Mouse (Mus musculus): Measurements from ENCODE around the gene Fuom. TPM values are rescaled to one million over a fixed set of nuclear protein-coding genes. Genes with fewer than 3 reads are reported as not detected.

Fuom gene
- polyA plus RNA-seq, 1 experiment from 2014 or later = 33.0 TPM

DNA sequence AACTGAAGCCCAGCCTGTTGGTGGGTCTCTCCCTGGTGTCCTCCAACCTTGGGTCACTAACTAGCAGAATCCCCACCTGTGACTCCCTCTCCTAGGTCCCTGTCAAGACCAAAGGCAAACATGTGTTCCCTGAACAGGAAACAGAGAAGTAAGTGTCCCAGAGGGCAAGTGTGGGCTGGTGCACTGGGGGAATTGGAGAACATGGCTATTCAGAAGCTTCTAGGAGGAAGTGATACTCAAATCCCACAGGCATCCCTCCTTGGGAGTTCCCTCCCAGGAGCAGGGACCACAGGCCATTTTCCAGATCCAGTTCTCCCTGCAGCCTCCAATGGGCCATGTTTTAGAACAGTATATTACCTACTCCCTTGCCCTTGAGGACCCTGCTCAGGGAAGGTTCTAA, 6.2 kb downstream of the Fuom start:
- Histone ChIP-seq H3K36me3 (no peaks in the 10 kb centered on the region; the same call in 1 of the 2 replicates), H3K4me2 (no peak overlapping the region), H3K9ac (no peak overlapping the region), H3K9me3 (no peaks in the 10 kb centered on the region), H3K27me3 (no peaks in the 10 kb centered on the region), H3K27ac (replicated peaks) (no peak overlapping the region), H3K4me3 (no peak overlapping the region), H3K4me1 (replicated peaks) (peaks cover under 1% of the 10 kb centered on the region)
- no peak for ATAC-seq (ENCODE audit: low read depth)

DNA sequence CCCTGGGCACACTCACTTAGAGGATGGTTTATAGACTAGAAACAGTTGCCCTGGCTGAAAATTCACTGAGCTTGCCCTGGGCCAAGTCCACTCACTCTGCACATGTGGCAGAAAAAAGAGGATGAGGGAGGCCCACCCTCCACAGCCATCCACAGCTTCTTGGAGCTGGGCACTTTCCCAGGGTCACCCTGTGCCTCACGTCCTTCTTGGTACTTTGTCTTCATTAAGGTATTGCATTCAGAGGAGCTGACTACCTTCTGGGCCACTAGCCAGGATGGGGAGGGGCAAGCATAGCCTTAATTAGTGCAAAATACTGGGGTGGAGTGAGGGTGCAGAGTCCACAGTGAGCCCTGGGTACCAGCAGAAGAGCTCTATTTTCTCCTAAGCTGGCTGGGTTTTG, 6.7 kb downstream of the Fuom start:
- Histone ChIP-seq H3K27ac (replicated peaks) (no peak overlapping the region), H3K9ac (no peak overlapping the region), H3K36me3 (no peaks in the 10 kb centered on the region; the same call in 1 of the 2 replicates), H3K4me3 (no peak overlapping the region), H3K4me2 (no peak overlapping the region), H3K9me3 (no peaks in the 10 kb centered on the region), H3K27me3 (no peaks in the 10 kb centered on the region), H3K4me1 (replicated peaks) (no peaks in the 10 kb centered on the region)
- WGBS = 20% methylated on average over 1 of the region's 1 CpGs
- no peak for ATAC-seq (ENCODE audit: low read depth)

DNA sequence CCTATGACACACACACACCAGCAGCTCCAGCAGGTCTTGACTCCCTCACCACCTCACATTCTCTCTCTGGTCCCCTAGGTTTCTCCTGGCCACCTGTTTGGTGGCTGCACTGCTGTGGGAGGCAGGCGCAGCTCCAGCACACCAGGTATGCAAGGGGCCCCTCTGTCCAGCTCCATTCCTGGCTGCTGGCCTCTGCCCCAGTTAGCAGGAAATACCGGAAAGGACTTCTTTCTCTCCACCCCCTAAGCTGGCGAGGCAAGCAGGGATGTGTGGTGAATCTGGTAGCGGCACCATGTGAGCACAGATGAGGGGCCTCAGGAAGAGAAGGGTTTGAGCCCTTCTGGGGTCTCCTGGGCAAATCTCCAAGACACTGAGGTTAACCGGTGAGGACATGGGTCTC, 7.3 kb downstream of the Fuom start:
- no peak overlapping the region for H3K9ac ChIP-seq
- H3K36me3 ChIP-seq = no peaks in the 10 kb centered on the region; the same call in 1 of the 2 replicates
- WGBS = 63% methylated on average over 5 of the region's 5 CpGs
- no peaks in the 10 kb centered on the region for H3K9me3 ChIP-seq
- no peak overlapping the region for H3K27ac ChIP-seq (replicated peaks)
- no peak overlapping the region for H3K4me3 ChIP-seq
- H3K4me1 ChIP-seq (replicated peaks) = no peaks in the 10 kb centered on the region
- no peak for ATAC-seq (ENCODE audit: low read depth)
- H3K27me3 ChIP-seq = no peaks in the 10 kb centered on the region
- H3K4me2 ChIP-seq = no peak overlapping the region

DNA sequence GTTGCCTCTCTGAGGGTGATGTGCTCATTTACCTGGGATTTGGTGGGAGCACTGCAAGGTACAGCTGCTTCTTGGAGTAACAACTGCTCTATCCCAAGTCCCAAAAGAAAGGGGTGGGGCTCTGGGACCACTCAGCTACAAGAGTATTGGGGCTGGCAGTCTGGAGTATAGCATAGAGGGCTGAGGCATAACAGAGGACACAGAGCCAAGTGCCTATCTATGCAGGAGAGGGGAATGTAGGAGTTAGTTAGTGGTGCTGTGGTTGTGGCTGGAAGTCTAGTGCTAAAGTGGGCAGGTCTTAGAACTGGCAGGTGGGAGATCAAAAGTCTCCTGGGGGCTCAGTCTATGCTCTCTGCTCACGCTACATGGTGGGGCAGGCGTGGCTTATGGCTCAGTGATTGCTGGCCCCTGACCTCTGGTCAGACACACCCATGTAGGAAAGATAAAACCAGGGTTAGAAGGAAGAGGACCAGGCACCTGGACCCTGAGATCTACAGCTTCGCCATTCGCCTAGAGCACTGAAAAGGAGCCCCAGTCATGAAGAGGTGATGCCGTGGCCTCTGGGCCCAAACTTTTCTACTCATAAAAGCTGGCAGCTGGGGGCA, 9.2 kb downstream of the Fuom start, which contains the start of gene Prap1:
Gene Prap1 (plus strand): TSS at position 472 of the 605 bp plus-strand sequence.
- H3K36me3 ChIP-seq = no peaks in the 10 kb centered on the region
- no peaks in the 10 kb centered on the region for H3K4me1 ChIP-seq (replicated peaks)
- no peak within 1 kb of the TSS for H3K27ac ChIP-seq (replicated peaks)
- no peaks in the 10 kb centered on the region for H3K27me3 ChIP-seq
- H3K9me3 ChIP-seq = no peaks in the 10 kb centered on the region
- no peak for ATAC-seq (ENCODE audit: low read depth)
- H3K9ac ChIP-seq = no peak within 1 kb of the TSS
- no peak within 1 kb of the TSS for H3K4me2 ChIP-seq
- no peak within 1 kb of the TSS for H3K4me3 ChIP-seq
- 72% methylated on average over 5 of the region's 5 CpGs for WGBS

DNA sequence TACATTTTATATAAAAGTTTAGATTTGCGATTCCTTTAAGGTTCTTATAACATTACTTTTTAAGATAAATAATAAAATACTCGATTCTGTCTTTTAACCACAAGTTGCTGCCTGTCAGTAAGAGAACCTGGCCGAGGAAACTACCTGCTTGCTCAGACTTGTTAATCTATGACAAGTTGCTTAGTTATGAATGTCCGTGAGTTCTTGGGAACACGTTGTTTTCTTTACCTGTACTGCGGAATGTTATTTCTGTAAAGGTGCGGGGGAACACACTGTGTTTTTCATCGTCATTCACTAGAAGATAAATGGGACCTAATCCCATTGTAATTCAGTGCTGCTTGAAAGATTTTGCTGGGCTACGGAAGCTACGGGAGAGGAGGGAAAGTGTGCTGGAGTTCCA, 11.6 kb downstream of the Fuom start:
- 79% methylated on average over 10 of the region's 10 CpGs for WGBS
- H3K4me3 ChIP-seq = no peak overlapping the region
- H3K9me3 ChIP-seq = no peaks in the 10 kb centered on the region
- H3K36me3 ChIP-seq = no peaks in the 10 kb centered on the region
- H3K9ac ChIP-seq = no peak overlapping the region
- H3K27ac ChIP-seq (replicated peaks) = no peak overlapping the region
- H3K4me2 ChIP-seq = no peak overlapping the region
- ATAC-seq (ENCODE audit: low read depth) = no peak
- H3K4me1 ChIP-seq (replicated peaks) = no peaks in the 10 kb centered on the region
- no peaks in the 10 kb centered on the region for H3K27me3 ChIP-seq

DNA sequence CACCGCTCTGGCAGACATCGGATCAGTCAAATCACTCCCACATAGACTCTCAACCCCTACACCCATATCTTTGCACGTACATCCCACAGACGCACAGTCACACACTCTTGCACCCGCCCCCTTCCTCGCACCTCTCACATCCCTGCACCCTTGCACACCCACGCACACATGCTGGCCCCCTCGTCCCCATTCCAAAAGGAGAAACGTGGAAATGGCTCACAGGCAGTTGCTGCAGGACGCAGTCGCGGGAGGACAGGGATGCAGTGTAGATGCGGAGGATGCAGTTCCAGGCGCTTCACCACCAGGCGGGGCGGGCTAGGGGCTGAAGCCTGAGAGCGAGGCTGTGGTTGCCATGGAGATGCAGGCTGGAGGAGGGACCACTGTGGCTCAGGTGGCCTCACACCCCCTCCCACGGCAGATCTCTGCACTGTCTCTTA, 20.0 kb downstream of the Fuom start, which contains the start of gene Caly:
Gene Caly (minus strand): TSS at position 307 of the 437 bp plus-strand sequence.
- Histone ChIP-seq H3K4me1 (replicated peaks) (peaks cover 41% of the 10 kb centered on the region), H3K36me3 (no peaks in the 10 kb centered on the region), H3K4me2 (peak within 1 kb of the TSS; percentile 66), H3K27me3 (peaks cover 11% of the 10 kb centered on the region), H3K9me3 (no peaks in the 10 kb centered on the region), H3K4me3 (peak within 1 kb of the TSS; percentile 50), H3K9ac (peak within 1 kb of the TSS; percentile 73), H3K27ac (replicated peaks) (peak within 1 kb of the TSS; percentile 86)
- ATAC-seq (ENCODE audit: low read depth) = peak; percentile 84
- 2% methylated on average over 18 of the region's 18 CpGs for WGBS

DNA sequence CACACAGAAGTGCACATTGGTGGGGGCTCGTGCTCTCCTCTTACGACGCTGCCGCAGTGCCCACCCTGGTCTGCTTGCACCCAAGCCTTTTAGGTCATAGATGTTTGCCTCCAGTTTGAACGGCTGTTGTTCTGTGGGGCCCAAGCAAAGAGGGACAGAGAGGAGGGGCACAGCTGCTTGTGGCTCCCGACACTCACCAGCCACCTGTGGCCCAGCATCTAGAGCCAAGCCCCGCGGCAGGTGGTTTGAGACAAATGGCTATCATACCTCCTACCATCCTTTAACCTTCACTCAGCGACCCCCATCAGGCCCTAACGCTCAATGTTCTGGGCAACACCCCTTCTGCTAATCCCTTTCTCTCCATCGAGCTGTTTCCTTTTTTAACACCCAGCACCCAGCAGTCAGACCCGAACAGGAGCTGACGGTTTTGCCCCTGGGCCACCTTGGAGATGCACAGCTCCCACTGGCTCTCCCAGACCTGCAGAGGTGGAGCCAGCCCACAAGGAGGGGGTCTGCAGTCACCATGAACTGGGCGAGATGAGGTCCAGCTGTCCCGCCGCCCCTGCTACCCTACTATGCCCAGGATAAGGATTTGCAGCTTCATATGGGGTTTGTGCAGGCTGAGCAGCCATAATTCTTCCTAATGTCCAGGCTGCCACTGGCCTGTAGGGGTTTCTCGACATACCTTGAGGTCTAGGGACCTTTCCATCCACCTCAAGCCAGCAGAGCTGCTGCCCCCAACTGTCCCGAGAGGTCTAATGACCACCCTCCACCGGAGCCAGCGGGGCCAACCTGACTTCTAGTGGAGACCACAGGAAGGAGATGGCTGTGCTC, 20.6 kb downstream of the Fuom start:
- Histone ChIP-seq H3K9me3 (no peaks in the 10 kb centered on the region), H3K4me2 (peak overlapping the region; percentile 66), H3K36me3 (no peaks in the 10 kb centered on the region), H3K27ac (replicated peaks) (peak overlapping the region; percentile 86), H3K4me3 (peak overlapping the region; percentile 50), H3K27me3 (peaks cover 11% of the 10 kb centered on the region), H3K4me1 (replicated peaks) (peaks cover 41% of the 10 kb centered on the region), H3K9ac (peak overlapping the region; percentile 73)
- 12% methylated on average over 20 of the region's 20 CpGs for WGBS
- ATAC-seq (ENCODE audit: low read depth) = peak; percentile 49; the same call in 1 of the 2 replicates

DNA sequence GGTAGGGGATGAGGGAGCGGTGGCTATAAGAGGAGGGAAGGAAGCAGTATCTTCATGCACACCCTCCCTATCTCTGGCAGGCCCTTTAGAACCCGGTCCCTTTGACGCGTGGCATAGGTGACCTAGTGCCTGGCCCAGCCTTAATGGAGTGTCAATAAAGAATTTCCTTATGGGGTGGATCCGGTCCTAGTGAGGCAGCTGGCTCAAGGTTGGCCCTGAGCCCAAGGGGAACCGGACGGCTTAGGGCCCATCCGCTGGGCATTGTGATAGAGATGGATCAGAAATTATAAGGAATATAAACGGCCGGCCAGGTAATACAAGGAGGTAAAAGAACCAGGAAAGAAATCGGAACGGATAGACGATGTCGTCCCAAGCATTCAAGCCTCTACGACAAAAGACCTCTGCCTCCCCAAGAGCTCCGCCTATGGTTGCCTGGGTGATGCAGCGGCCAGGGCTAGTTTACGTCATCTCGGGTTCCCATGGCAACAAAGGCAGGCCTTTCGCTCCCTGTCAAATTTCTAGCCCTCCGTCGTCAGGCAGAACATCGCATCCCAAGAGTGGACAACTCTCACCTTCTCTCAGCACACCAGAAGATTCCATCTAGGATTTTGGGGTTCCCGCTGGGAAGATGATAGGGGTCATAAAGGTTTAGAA, 21.6 kb downstream of the Fuom start:
- H3K36me3 ChIP-seq = no peaks in the 10 kb centered on the region
- peaks cover 41% of the 10 kb centered on the region for H3K4me1 ChIP-seq (replicated peaks)
- H3K27me3 ChIP-seq = peaks cover 11% of the 10 kb centered on the region
- ATAC-seq (ENCODE audit: low read depth) = peak; percentile 76
- 1% methylated on average over 24 of the region's 24 CpGs for WGBS
- H3K27ac ChIP-seq (replicated peaks) = peak overlapping the region; percentile 86
- H3K4me2 ChIP-seq = peak overlapping the region; percentile 66
- peak overlapping the region; percentile 73 for H3K9ac ChIP-seq
- no peaks in the 10 kb centered on the region for H3K9me3 ChIP-seq
- H3K4me3 ChIP-seq = peak overlapping the region; percentile 50

DNA sequence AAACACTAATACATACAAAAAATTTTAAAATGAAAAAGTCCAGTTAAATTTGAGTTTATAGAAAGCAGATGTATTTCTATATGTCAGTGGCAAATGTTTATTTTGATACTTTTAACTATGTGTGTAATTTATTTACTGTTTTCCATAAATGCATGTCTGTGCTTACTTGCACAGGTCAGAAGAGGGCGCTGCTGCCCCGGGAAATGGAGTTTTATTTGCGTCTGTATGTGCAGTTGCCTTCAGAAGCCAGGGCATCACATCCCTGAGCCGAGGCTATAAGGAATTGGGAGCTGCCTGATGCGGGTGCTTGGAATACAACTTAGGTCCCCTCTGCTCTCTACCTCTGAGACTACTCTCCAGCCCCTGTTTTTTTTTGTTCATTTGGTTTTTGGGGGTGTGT, 23.5 kb downstream of the Fuom start:
- 6% methylated on average over 5 of the region's 5 CpGs for WGBS
- peaks cover 1% of the 10 kb centered on the region; the same call in 1 of the 2 replicates for H3K36me3 ChIP-seq
- no peak overlapping the region for H3K9ac ChIP-seq
- no peak overlapping the region for H3K4me2 ChIP-seq
- no peaks in the 10 kb centered on the region for H3K9me3 ChIP-seq
- peaks cover 41% of the 10 kb centered on the region for H3K4me1 ChIP-seq (replicated peaks)
- H3K27me3 ChIP-seq = peaks cover 11% of the 10 kb centered on the region
- H3K27ac ChIP-seq (replicated peaks) = 0 out of 2 replicates have a peak overlapping the region, but pooled peaks have one; percentile 86
- ATAC-seq (ENCODE audit: low read depth) = no peak
- H3K4me3 ChIP-seq = no peak overlapping the region

DNA sequence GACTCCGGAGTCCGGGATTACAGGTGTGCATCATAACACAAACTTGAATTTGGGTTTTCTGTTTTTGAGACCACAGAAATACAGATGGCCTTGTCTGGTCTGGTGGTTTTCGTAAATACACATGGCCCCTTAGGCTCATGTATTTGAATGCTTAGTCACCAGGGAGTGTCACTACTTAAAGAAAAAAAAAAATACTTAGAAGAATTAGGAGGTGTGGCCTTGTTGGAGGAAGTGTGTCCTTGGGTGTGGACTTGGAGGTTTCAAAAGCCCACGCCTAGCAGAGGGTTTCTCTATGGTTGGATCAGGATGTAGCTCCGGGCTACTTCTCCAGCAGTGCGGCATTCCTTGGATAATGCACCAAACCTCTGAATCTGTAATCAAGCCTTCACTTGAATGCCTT, 24.5 kb downstream of the Fuom start:
- Histone ChIP-seq H3K4me1 (replicated peaks) (peaks cover 35% of the 10 kb centered on the region), H3K9ac (no peak overlapping the region), H3K36me3 (peaks cover 10% of the 10 kb centered on the region; the same call in 1 of the 2 replicates), H3K4me3 (no peak overlapping the region), H3K27ac (replicated peaks) (no peak overlapping the region), H3K9me3 (no peaks in the 10 kb centered on the region), H3K4me2 (no peak overlapping the region), H3K27me3 (peaks cover 12% of the 10 kb centered on the region)
- no peak for ATAC-seq (ENCODE audit: low read depth)
- WGBS = 82% methylated on average over 6 of the region's 6 CpGs

DNA sequence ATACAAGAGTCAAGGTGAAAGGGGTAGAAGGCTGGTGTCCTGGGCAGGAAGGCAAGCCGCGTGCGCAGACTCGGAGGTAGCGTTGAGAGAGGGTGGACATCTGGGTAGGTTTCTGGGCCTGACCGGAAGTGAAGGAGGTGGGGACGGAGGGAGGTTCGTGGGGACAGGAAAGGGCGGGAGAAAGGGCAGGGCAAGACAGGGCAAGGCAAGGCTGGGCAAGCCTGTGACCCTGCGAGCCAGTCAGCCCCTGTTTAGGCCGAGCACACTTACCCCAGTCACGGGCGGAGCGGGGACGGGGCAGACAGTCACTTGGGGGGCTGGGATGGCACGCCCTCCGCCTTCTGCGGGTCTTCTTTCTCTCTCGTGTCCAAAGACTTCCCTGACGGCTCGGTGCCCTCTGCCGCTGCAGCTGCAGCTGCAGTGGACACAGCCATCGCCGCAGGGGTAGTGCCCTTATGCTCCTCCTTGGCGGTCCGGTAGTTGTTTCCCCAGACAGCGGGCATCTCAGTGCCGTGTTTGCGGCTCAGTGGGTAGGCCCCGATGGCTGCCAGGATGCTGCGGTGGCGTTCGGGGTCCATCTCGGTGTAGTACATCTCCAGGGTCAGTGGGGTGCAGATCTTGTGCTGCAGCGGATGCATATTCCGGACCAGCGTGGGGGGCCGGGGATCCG, 32.1 kb downstream of the Fuom start:
- Histone ChIP-seq H3K4me3 (peak overlapping the region; percentile 17), H3K27me3 (peaks cover 6% of the 10 kb centered on the region; the same call in 1 of the 2 replicates), H3K27ac (replicated peaks) (no peak overlapping the region), H3K9ac (peak overlapping the region; percentile 38; the same call in 1 of the 2 replicates), H3K4me1 (replicated peaks) (0 out of 2 replicates have a peak, but pooled peaks cover 4% of the 10 kb centered on the region), H3K4me2 (peak overlapping the region; percentile 42), H3K9me3 (no peaks in the 10 kb centered on the region), H3K36me3 (peaks cover 29% of the 10 kb centered on the region; the same call in 1 of the 2 replicates)
- ATAC-seq (ENCODE audit: low read depth) = no peak
- 42% methylated on average over 39 of the region's 39 CpGs for WGBS
